Mouse (Mus musculus): ENCODE measurements at regions not wholly inside any gene's neighbourhood (a gene's known extent, or its start where the extent isn't known, plus 50 kb on each side); places are given as distances from the start of the nearest gene placed in this dataset.

DNA sequence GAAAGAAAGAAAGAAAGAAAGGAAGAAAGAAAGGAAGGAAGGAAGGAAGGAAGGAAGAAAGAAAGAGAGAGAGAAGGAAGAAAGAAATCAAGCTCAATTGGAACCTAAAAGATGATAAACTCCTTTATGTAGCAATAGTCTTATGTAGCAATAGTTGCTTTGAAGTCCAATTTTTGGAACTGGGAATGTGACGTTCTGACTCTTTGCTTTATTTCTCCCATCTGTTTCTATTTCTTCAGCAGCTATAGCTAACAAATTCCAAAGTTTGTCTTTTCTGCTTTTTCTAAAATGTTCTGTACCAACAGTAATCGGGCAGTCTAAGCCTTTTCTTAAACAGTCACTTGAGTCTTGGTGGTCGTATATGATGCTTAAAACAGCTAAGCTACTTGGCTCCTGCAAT is 287.7 kb downstream of the Lmx1a start:
- Histone ChIP-seq H3K4me2 (ENCODE audit: low read depth, low read length) (no peak overlapping the region), H3K9me3 (replicated peaks; ENCODE audit: control insufficient read depth, low read length) (no peaks in the 10 kb centered on the region), H3K4me1 (ENCODE audit: control insufficient read depth, insufficient read depth, low read length) (no peaks in the 10 kb centered on the region), H3K4me3 (ENCODE audit: low read length) (no peak overlapping the region), H3K9ac (ENCODE audit: low read length) (no peak overlapping the region), H3K36me3 (ENCODE audit: control insufficient read depth, insufficient read depth) (no peaks in the 10 kb centered on the region), H3K27ac (ENCODE audit: low read length) (no peak overlapping the region), H3K27me3 (ENCODE audit: control insufficient read depth, insufficient read depth, low read length) (no peaks in the 10 kb centered on the region)
- no peak for ATAC-seq (replicated peaks; ENCODE audit: extremely low read depth, insufficient read depth, low FRiP score)
- WGBS = 72% methylated on average over 3 of the region's 3 CpGs

- no peak for ATAC-seq (replicated peaks; ENCODE audit: extremely low read depth, insufficient read depth, low FRiP score)
- WGBS = 49% methylated on average over 3 of the region's 3 CpGs
- H3K4me3 ChIP-seq (ENCODE audit: low read length) = no peak overlapping the region
Observed at GRCm38 (mm10) chr1:167979187-167979586, 290.1 kb downstream of the Lmx1a start.

GRCm38 (mm10) chr1:167979588-167979987 is 290.6 kb downstream of the Lmx1a start:
- no peak overlapping the region for H3K27ac ChIP-seq (ENCODE audit: low read length)
- H3K27me3 ChIP-seq (ENCODE audit: control insufficient read depth, insufficient read depth, low read length) = no peaks in the 10 kb centered on the region
- no peak for ATAC-seq (replicated peaks; ENCODE audit: extremely low read depth, insufficient read depth, low FRiP score)
- H3K9ac ChIP-seq (ENCODE audit: low read length) = no peak overlapping the region
- H3K36me3 ChIP-seq (ENCODE audit: control insufficient read depth, insufficient read depth) = no peaks in the 10 kb centered on the region
- no peak overlapping the region for H3K4me2 ChIP-seq (ENCODE audit: low read depth, low read length)
- WGBS = 79% methylated on average over 5 of the region's 5 CpGs
- no peaks in the 10 kb centered on the region for H3K9me3 ChIP-seq (replicated peaks; ENCODE audit: control insufficient read depth, low read length)
- H3K4me3 ChIP-seq (ENCODE audit: low read length) = no peak overlapping the region
- no peaks in the 10 kb centered on the region for H3K4me1 ChIP-seq (ENCODE audit: control insufficient read depth, insufficient read depth, low read length)

More at GRCm38 (mm10) chr1:167979187-167979586, 290.1 kb downstream of the Lmx1a start:
- Histone ChIP-seq H3K4me1 (ENCODE audit: control insufficient read depth, insufficient read depth, low read length) (no peaks in the 10 kb centered on the region), H3K27ac (ENCODE audit: low read length) (no peak overlapping the region), H3K9me3 (replicated peaks; ENCODE audit: control insufficient read depth, low read length) (no peaks in the 10 kb centered on the region), H3K36me3 (ENCODE audit: control insufficient read depth, insufficient read depth) (no peaks in the 10 kb centered on the region), H3K9ac (ENCODE audit: low read length) (no peak overlapping the region), H3K4me2 (ENCODE audit: low read depth, low read length) (no peak overlapping the region), H3K27me3 (ENCODE audit: control insufficient read depth, insufficient read depth, low read length) (no peaks in the 10 kb centered on the region)

DNA sequence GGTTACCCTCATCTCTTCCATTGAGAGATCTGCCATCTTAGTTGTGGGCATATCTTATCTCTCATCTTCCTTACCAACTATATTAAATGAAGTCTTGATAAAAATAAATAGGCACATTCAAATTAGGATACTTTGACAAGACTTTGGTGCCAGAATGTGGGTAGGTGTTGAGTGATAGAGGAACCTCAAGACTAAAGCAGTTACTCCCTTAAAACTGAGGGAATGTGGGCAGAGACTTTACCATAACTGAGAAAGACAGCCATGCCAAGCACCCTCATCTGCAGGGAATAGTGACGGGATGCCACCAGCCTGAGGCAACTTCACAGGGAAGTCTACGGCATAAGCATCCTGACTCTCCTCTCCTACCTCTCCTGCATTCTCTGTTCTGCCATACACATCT is 292.3 kb downstream of the Lmx1a start:
- no peak overlapping the region for H3K9ac ChIP-seq (ENCODE audit: low read length)
- H3K4me1 ChIP-seq (ENCODE audit: control insufficient read depth, insufficient read depth, low read length) = no peaks in the 10 kb centered on the region
- H3K4me3 ChIP-seq (ENCODE audit: low read length) = no peak overlapping the region
- H3K9me3 ChIP-seq (replicated peaks; ENCODE audit: control insufficient read depth, low read length) = no peaks in the 10 kb centered on the region
- H3K27ac ChIP-seq (ENCODE audit: low read length) = no peak overlapping the region
- no peaks in the 10 kb centered on the region for H3K36me3 ChIP-seq (ENCODE audit: control insufficient read depth, insufficient read depth)
- ATAC-seq (replicated peaks; ENCODE audit: extremely low read depth, insufficient read depth, low FRiP score) = no peak
- 84% methylated on average over 2 of the region's 2 CpGs for WGBS
- H3K4me2 ChIP-seq (ENCODE audit: low read depth, low read length) = no peak overlapping the region
- H3K27me3 ChIP-seq (ENCODE audit: control insufficient read depth, insufficient read depth, low read length) = no peaks in the 10 kb centered on the region

- Histone ChIP-seq H3K27me3 (ENCODE audit: control insufficient read depth, insufficient read depth, low read length) (no peaks in the 10 kb centered on the region), H3K36me3 (ENCODE audit: control insufficient read depth, insufficient read depth) (no peaks in the 10 kb centered on the region), H3K9ac (ENCODE audit: low read length) (no peak overlapping the region), H3K27ac (ENCODE audit: low read length) (no peak overlapping the region), H3K4me1 (ENCODE audit: control insufficient read depth, insufficient read depth, low read length) (no peaks in the 10 kb centered on the region), H3K4me2 (ENCODE audit: low read depth, low read length) (no peak overlapping the region), H3K9me3 (replicated peaks; ENCODE audit: control insufficient read depth, low read length) (no peaks in the 10 kb centered on the region), H3K4me3 (ENCODE audit: low read length) (no peak overlapping the region)
- WGBS = 71% methylated on average over 3 of the region's 3 CpGs
- no peak for ATAC-seq (replicated peaks; ENCODE audit: extremely low read depth, insufficient read depth, low FRiP score)
Observed at GRCm38 (mm10) chr1:168007456-168007855, 318.4 kb downstream of the Lmx1a start.

- no peak overlapping the region for H3K27ac ChIP-seq (ENCODE audit: low read length)
- no peak overlapping the region for H3K4me2 ChIP-seq (ENCODE audit: low read depth, low read length)
- WGBS = 91% methylated on average over 1 of the region's 1 CpGs
- no peaks in the 10 kb centered on the region for H3K36me3 ChIP-seq (ENCODE audit: control insufficient read depth, insufficient read depth)
- H3K9me3 ChIP-seq (replicated peaks; ENCODE audit: control insufficient read depth, low read length) = no peaks in the 10 kb centered on the region
- no peaks in the 10 kb centered on the region for H3K4me1 ChIP-seq (ENCODE audit: control insufficient read depth, insufficient read depth, low read length)
- no peak overlapping the region for H3K4me3 ChIP-seq (ENCODE audit: low read length)
- H3K27me3 ChIP-seq (ENCODE audit: control insufficient read depth, insufficient read depth, low read length) = no peaks in the 10 kb centered on the region
- H3K9ac ChIP-seq (ENCODE audit: low read length) = no peak overlapping the region
- no peak for ATAC-seq (replicated peaks; ENCODE audit: extremely low read depth, insufficient read depth, low FRiP score)
Observed at GRCm38 (mm10) chr1:168008216-168008615, 319.2 kb downstream of the Lmx1a start.

- 72% methylated on average over 5 of the region's 5 CpGs for WGBS
- no peaks in the 10 kb centered on the region for H3K4me1 ChIP-seq (ENCODE audit: control insufficient read depth, insufficient read depth, low read length)
- no peaks in the 10 kb centered on the region for H3K9me3 ChIP-seq (replicated peaks; ENCODE audit: control insufficient read depth, low read length)
- H3K27me3 ChIP-seq (ENCODE audit: control insufficient read depth, insufficient read depth, low read length) = no peaks in the 10 kb centered on the region
- no peak overlapping the region for H3K4me2 ChIP-seq (ENCODE audit: low read depth, low read length)
- H3K4me3 ChIP-seq (ENCODE audit: low read length) = no peak overlapping the region
- H3K36me3 ChIP-seq (ENCODE audit: control insufficient read depth, insufficient read depth) = no peaks in the 10 kb centered on the region
- ATAC-seq (replicated peaks; ENCODE audit: extremely low read depth, insufficient read depth, low FRiP score) = no peak
- no peak overlapping the region for H3K9ac ChIP-seq (ENCODE audit: low read length)
- no peak overlapping the region for H3K27ac ChIP-seq (ENCODE audit: low read length)
Observed at GRCm38 (mm10) chr1:168010416-168010815, 321.4 kb downstream of the Lmx1a start.

GRCm38 (mm10) chr1:168012069-168012468 is 323.0 kb downstream of the Lmx1a start:
- Histone ChIP-seq H3K4me3 (ENCODE audit: low read length) (no peak overlapping the region), H3K27me3 (ENCODE audit: control insufficient read depth, insufficient read depth, low read length) (no peaks in the 10 kb centered on the region), H3K9ac (ENCODE audit: low read length) (no peak overlapping the region), H3K4me2 (ENCODE audit: low read depth, low read length) (no peak overlapping the region), H3K27ac (ENCODE audit: low read length) (no peak overlapping the region), H3K36me3 (ENCODE audit: control insufficient read depth, insufficient read depth) (no peaks in the 10 kb centered on the region), H3K4me1 (ENCODE audit: control insufficient read depth, insufficient read depth, low read length) (no peaks in the 10 kb centered on the region), H3K9me3 (replicated peaks; ENCODE audit: control insufficient read depth, low read length) (no peaks in the 10 kb centered on the region)
- 71% methylated on average over 4 of the region's 4 CpGs for WGBS
- ATAC-seq (replicated peaks; ENCODE audit: extremely low read depth, insufficient read depth, low FRiP score) = no peak

GRCm38 (mm10) chr1:168012611-168013010 is 323.6 kb downstream of the Lmx1a start:
- Histone ChIP-seq H3K9ac (ENCODE audit: low read length) (no peak overlapping the region), H3K4me3 (ENCODE audit: low read length) (no peak overlapping the region), H3K4me2 (ENCODE audit: low read depth, low read length) (no peak overlapping the region), H3K9me3 (replicated peaks; ENCODE audit: control insufficient read depth, low read length) (no peaks in the 10 kb centered on the region), H3K27me3 (ENCODE audit: control insufficient read depth, insufficient read depth, low read length) (no peaks in the 10 kb centered on the region), H3K36me3 (ENCODE audit: control insufficient read depth, insufficient read depth) (no peaks in the 10 kb centered on the region), H3K27ac (ENCODE audit: low read length) (no peak overlapping the region), H3K4me1 (ENCODE audit: control insufficient read depth, insufficient read depth, low read length) (no peaks in the 10 kb centered on the region)
- WGBS = 74% methylated on average over 5 of the region's 5 CpGs
- no peak for ATAC-seq (replicated peaks; ENCODE audit: extremely low read depth, insufficient read depth, low FRiP score)

GRCm38 (mm10) chr1:168016375-168016890 is 327.4 kb downstream of the Lmx1a start:
- H3K9ac ChIP-seq (ENCODE audit: low read length) = no peak overlapping the region
- H3K27me3 ChIP-seq (ENCODE audit: control insufficient read depth, insufficient read depth, low read length) = no peaks in the 10 kb centered on the region
- H3K4me2 ChIP-seq (ENCODE audit: low read depth, low read length) = no peak overlapping the region
- H3K36me3 ChIP-seq (ENCODE audit: control insufficient read depth, insufficient read depth) = no peaks in the 10 kb centered on the region
- ATAC-seq (replicated peaks; ENCODE audit: extremely low read depth, insufficient read depth, low FRiP score) = no peak
- 73% methylated on average over 5 of the region's 5 CpGs for WGBS
- H3K4me1 ChIP-seq (ENCODE audit: control insufficient read depth, insufficient read depth, low read length) = no peaks in the 10 kb centered on the region
- H3K9me3 ChIP-seq (replicated peaks; ENCODE audit: control insufficient read depth, low read length) = no peaks in the 10 kb centered on the region
- no peak overlapping the region for H3K4me3 ChIP-seq (ENCODE audit: low read length)
- H3K27ac ChIP-seq (ENCODE audit: low read length) = no peak overlapping the region

All from heart, embryonic 16.5 days (tissue).